Mouse (Mus musculus): ENCODE measurements around the gene Depdc5. TPM values are rescaled to one million over a fixed set of nuclear protein-coding genes. Genes with fewer than 3 reads are reported as not detected.

Gene Depdc5
- polyA plus RNA-seq, 1 experiment from 2014 or later = 26.1 TPM

DNA sequence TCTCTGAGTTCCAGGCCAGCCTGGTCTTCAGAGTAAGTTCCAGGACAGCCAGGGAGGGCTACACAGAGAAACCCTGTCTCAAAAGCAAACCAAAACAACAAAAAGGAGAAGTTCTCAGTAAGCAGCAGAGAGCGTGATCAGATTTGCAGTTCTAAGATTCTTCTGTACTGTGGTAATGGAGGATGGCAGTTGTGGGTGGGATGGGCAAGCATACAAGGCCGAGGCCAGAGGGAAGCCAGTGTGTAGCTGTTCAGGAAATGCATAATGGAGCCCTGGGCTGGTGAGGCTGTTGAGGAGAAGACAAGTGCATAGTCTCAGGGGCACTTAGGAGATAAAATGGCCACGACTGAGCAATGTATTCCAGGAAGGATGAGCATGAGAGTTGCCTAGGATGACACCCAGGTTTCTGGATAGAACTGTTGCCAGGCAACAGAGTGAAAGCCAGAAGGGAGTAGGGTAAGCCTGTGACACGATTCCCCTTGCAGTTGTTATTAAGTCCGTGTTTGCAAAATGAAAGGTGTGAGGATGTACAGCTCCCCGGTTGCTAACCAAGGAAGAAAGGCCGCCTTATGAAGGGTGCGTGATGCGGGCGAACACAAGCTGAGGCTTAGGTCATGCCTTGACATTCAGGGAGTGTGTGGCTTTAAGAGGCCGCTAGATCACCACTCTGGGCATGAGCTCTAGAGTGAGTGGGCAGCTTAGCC is 142.1 kb downstream of the Depdc5 start:
- H3K4me2 ChIP-seq = no peak overlapping the region
- H3K9me3 ChIP-seq = no peaks in the 10 kb centered on the region
- no peak overlapping the region for H3K9ac ChIP-seq
- 53% methylated on average over 11 of the region's 11 CpGs for WGBS
- H3K27ac ChIP-seq (replicated peaks) = peak overlapping the region; percentile 79
- H3K4me3 ChIP-seq = no peak overlapping the region
- H3K36me3 ChIP-seq = no peaks in the 10 kb centered on the region
- peaks cover 33% of the 10 kb centered on the region for H3K4me1 ChIP-seq (replicated peaks)
- H3K27me3 ChIP-seq = no peaks in the 10 kb centered on the region
- peak; percentile 49; the same call in 1 of the 2 replicates for ATAC-seq (ENCODE audit: low FRiP score, low read depth)

DNA sequence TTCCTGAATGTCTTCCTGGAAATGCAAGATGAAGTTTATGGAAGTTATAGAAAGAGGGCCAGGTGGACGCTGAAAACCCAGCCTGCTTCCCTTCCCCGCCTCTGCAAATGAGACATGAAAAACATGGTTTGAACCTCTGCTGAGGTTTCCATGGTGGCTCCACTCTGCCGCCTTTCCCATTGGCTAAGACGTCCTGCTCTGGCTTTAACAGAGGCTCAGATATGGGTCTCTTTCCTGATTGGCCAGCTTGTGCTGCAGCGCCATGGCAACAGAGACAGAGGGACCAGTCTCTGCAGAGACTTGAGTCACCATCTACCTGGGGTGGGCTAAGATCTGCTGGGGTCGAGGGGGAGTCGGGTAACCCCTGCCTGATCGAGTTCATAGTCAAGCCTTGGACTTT is 143.2 kb downstream of the Depdc5 start:
- H3K9ac ChIP-seq = no peak overlapping the region
- H3K9me3 ChIP-seq = no peaks in the 10 kb centered on the region
- H3K4me3 ChIP-seq = no peak overlapping the region
- H3K4me1 ChIP-seq (replicated peaks) = peaks cover 44% of the 10 kb centered on the region
- H3K27ac ChIP-seq (replicated peaks) = peak overlapping the region; percentile 79
- peak overlapping the region; percentile 18 for H3K4me2 ChIP-seq
- H3K36me3 ChIP-seq = no peaks in the 10 kb centered on the region
- ATAC-seq (ENCODE audit: low FRiP score, low read depth) = peak; percentile 82
- WGBS = 16% methylated on average over 8 of the region's 8 CpGs
- H3K27me3 ChIP-seq = no peaks in the 10 kb centered on the region

DNA sequence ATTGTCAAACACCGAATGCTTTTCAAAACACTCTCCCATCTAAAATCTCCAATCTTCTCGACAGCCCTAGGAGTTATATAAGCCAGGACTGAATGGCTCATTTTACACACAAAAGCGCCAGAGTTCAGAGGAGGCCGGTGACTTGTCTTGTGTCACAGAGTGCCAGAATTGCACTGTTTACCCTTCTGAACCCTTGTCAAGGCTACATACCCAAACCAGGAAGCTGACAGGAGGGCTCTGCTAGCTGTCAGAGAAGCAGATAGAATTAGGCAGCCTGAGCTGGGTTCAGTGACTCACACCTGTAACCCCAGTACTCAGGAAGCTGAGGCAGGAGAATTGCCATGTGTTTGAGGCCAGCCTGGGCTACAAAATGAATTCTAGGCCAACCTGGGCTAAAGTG is 143.9 kb downstream of the Depdc5 start:
- no peak for ATAC-seq (ENCODE audit: low FRiP score, low read depth)
- peaks cover 45% of the 10 kb centered on the region for H3K4me1 ChIP-seq (replicated peaks)
- no peak overlapping the region for H3K4me3 ChIP-seq

DNA sequence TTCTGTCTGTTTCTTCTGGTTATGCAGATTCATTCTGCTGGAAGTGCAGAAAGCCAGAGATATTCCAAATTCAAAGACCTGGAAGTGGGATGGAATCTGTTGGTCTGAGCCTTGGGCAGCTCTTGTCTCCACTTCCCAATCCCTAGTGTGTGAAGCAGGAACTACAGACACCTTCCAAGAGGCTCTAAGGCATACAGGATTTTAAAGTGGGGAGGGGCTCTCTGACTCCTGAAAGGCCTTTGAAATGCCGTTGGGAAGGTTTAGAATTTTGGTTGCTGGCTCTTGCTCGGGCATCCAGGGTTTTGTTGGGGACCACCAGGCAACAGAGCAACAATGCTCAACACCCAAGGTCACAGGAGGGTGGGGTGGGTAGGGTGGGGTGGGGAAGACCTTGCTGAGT is 145.8 kb downstream of the Depdc5 start:
- Histone ChIP-seq H3K9ac (no peak overlapping the region), H3K4me2 (no peak overlapping the region), H3K27me3 (no peaks in the 10 kb centered on the region), H3K9me3 (no peaks in the 10 kb centered on the region), H3K27ac (replicated peaks) (no peak overlapping the region), H3K36me3 (no peaks in the 10 kb centered on the region), H3K4me3 (no peak overlapping the region), H3K4me1 (replicated peaks) (peaks cover 45% of the 10 kb centered on the region)
- no peak for ATAC-seq (ENCODE audit: low FRiP score, low read depth)
- WGBS = 67% methylated on average over 2 of the region's 2 CpGs

More for the DNA sequence above, 143.9 kb downstream of the Depdc5 start:
- no peak overlapping the region for H3K4me2 ChIP-seq
- peak overlapping the region; percentile 79 for H3K27ac ChIP-seq (replicated peaks)
- H3K36me3 ChIP-seq = no peaks in the 10 kb centered on the region
- H3K9me3 ChIP-seq = no peaks in the 10 kb centered on the region
- no peak overlapping the region for H3K9ac ChIP-seq
- WGBS = 60% methylated on average over 4 of the region's 4 CpGs
- no peaks in the 10 kb centered on the region for H3K27me3 ChIP-seq

DNA sequence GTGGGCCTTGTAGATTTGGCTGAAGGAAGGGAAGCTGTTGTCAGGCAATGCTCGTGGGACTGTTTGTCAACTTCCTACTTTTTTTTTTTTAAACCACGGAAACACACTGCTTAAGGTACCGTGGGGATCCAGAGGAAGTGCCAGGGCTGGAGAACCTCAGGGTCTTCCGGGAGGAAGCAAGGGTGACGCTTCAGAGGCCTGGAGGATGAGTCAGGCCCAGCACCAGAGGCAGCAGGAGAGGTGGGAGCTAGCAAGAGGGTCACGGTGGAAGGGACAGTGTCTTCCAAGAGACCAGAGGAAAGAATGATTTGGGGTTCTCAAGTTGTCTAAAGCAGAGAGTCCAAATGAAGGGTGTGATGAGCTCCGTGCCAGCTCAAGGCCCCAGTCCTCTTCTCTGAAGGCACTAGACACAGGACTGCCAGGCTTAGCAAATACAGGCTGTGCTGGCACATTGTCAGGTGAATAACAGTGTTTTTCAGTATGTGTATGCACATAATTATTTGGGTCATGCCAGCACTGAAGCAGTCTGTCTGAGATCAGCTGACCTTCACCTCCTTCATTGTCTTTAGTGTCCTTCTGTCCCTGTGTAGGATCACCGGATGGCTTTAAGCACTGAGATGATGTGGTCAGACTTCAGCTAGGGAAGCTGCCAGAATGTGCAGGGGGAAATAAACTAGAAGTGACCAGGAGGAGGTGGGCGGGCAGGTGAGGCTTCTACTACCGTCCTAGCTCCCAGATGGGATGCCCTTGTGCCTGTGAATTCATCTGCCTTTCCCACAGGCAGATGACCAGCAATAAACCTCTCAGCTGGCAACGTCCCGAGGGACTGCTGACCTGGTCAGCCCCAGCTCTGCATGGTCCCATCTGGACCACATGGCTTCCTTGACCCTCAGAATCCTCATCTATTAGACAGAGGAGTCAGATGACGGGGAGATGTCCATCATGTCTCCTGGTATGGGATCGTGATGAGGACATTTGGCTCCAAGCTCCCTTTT is 146.6 kb downstream of the Depdc5 start:
- no peaks in the 10 kb centered on the region for H3K36me3 ChIP-seq
- H3K4me1 ChIP-seq (replicated peaks) = peaks cover 42% of the 10 kb centered on the region
- no peak for ATAC-seq (ENCODE audit: low FRiP score, low read depth)
- H3K9me3 ChIP-seq = no peaks in the 10 kb centered on the region
- H3K9ac ChIP-seq = no peak overlapping the region
- H3K4me3 ChIP-seq = no peak overlapping the region
- no peaks in the 10 kb centered on the region for H3K27me3 ChIP-seq
- WGBS = 73% methylated on average over 14 of the region's 14 CpGs
- peak overlapping the region; percentile 85 for H3K27ac ChIP-seq (replicated peaks)
- H3K4me2 ChIP-seq = no peak overlapping the region

DNA sequence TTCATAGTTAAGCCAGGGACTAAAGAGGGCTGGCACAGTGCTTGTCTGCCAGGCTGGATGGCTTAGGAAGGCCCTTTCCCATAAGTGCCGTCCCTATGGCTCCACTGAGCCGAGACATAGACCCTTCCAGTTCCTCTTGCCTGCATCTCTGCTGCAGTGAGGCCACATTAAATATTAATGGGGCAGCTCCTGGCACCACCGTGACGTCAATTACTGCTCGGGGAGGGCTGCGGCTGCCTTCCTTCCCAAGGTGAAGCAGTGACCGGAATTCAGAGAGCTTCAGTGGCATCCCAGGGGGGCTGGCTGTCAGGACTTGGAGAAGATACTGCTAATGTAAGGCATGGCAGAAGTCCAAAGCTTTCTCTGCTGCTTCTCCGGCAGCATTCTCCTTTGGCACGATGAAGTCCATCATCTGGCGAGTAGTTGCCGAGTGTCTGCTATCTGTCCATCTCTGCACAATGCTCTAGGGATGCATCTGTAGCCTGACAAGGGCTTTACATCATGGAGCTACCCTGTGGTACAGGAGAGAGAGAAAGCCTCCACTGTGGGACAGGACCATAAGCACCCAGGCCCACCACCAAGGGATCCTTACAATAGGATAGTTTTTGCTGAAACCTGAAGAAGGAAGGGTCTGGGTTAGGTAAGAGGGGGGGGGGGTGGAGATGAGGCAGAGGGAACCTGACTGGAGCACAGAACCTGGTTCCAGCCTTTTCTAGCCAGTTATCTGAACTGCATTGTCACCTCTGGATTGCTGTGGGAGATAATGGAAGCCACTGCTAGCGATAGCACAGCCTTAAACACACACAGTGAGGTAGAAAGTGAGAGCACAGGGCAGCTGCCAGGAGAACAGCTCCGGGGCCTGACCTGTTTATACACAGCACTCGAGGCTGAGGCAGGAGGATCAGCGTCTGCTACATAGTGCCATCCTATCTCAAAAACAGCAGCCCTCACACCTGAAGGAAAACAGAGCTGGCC is 147.9 kb downstream of the Depdc5 start:
- no peaks in the 10 kb centered on the region for H3K9me3 ChIP-seq
- peak; percentile 74 for ATAC-seq (ENCODE audit: low FRiP score, low read depth)
- H3K4me1 ChIP-seq (replicated peaks) = peaks cover 29% of the 10 kb centered on the region
- peak overlapping the region; percentile 25 for H3K4me2 ChIP-seq
- 22% methylated on average over 15 of the region's 15 CpGs for WGBS
- no peak overlapping the region for H3K4me3 ChIP-seq
- no peaks in the 10 kb centered on the region for H3K27me3 ChIP-seq
- H3K27ac ChIP-seq (replicated peaks) = peak overlapping the region; percentile 85
- H3K36me3 ChIP-seq = no peaks in the 10 kb centered on the region
- H3K9ac ChIP-seq = 0 out of 2 replicates have a peak overlapping the region, but pooled peaks have one; percentile 14

DNA sequence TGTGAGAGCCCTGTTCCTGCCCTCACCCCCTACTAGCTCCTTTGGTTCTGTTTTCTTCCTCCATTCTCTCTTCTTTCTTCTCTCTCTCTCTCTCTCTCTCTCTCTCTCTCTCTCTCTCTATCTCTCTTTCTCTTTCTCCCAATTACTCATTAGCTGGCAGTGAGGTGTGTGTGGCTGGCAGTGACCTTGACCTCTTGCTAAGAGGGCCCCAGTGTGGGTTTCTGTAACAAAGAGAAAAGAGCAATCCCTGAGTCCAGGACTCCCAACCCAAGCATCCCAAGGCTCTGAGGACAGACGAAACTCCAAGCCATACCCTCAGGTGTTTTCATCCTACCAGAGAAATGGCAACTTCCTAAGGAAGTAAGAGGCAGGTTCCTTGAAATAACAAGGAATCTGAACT is 150.6 kb downstream of the Depdc5 start:
- Histone ChIP-seq H3K4me3 (no peak overlapping the region), H3K27ac (replicated peaks) (no peak overlapping the region), H3K36me3 (no peaks in the 10 kb centered on the region), H3K4me1 (replicated peaks) (peaks cover 28% of the 10 kb centered on the region), H3K4me2 (no peak overlapping the region), H3K27me3 (no peaks in the 10 kb centered on the region), H3K9me3 (no peaks in the 10 kb centered on the region), H3K9ac (no peak overlapping the region)
- WGBS = 82% methylated on average over 1 of the region's 1 CpGs
- no peak for ATAC-seq (ENCODE audit: low FRiP score, low read depth)

DNA sequence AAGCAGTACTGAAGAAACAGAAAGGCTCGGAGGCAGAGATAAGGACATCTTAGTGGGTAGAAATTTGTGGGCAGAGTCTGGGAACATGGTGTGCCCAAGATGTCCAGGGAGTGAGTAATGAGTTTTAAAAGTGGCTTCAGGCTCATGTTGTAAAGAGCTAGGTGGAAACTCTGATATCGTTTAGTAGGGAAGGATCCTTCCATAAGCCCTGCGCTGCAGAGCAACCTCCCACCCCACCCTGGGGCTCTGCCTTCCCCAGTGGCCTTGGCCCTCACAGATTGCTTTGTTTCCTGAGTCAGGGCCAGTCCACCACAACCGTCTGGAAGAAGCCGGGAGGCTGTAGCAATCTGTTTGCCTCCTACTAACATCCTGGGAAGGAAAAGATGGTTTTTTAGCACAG is 152.1 kb downstream of the Depdc5 start:
- Histone ChIP-seq H3K36me3 (no peaks in the 10 kb centered on the region), H3K27me3 (no peaks in the 10 kb centered on the region), H3K27ac (replicated peaks) (no peak overlapping the region), H3K9me3 (no peaks in the 10 kb centered on the region), H3K4me1 (replicated peaks) (peaks cover 27% of the 10 kb centered on the region), H3K4me3 (no peak overlapping the region), H3K9ac (no peak overlapping the region), H3K4me2 (no peak overlapping the region)
- no peak for ATAC-seq (ENCODE audit: low FRiP score, low read depth)
- WGBS = 75% methylated on average over 5 of the region's 5 CpGs

DNA sequence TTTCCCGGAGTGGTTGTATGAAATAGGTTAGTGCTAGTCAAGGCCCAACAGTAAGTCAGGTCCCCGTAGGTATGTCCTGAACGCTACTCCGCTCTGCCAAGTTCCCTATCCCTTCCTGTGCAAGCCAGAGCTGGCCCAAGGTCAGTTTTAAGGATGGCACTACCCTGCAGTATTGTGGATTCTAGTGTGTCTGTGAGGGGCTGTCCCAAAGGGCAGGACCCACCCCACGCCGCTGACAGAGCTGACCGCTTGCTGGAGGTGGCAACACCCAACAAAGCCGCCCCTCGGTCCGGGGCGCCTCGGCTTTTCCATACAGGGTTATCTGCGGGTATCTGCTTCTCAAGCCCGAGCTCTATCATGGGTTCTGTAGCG is 154.7 kb downstream of the Depdc5 start:
- H3K9ac ChIP-seq = peak overlapping the region; percentile 71
- no peaks in the 10 kb centered on the region for H3K36me3 ChIP-seq
- peak overlapping the region; percentile 87 for H3K4me3 ChIP-seq
- H3K27me3 ChIP-seq = no peaks in the 10 kb centered on the region
- H3K9me3 ChIP-seq = no peaks in the 10 kb centered on the region
- ATAC-seq (ENCODE audit: low FRiP score, low read depth) = peak; percentile 74
- H3K4me2 ChIP-seq = peak overlapping the region; percentile 80
- H3K27ac ChIP-seq (replicated peaks) = peak overlapping the region; percentile 100
- WGBS = 3% methylated on average over 15 of the region's 15 CpGs
- H3K4me1 ChIP-seq (replicated peaks) = peaks cover 38% of the 10 kb centered on the region

DNA sequence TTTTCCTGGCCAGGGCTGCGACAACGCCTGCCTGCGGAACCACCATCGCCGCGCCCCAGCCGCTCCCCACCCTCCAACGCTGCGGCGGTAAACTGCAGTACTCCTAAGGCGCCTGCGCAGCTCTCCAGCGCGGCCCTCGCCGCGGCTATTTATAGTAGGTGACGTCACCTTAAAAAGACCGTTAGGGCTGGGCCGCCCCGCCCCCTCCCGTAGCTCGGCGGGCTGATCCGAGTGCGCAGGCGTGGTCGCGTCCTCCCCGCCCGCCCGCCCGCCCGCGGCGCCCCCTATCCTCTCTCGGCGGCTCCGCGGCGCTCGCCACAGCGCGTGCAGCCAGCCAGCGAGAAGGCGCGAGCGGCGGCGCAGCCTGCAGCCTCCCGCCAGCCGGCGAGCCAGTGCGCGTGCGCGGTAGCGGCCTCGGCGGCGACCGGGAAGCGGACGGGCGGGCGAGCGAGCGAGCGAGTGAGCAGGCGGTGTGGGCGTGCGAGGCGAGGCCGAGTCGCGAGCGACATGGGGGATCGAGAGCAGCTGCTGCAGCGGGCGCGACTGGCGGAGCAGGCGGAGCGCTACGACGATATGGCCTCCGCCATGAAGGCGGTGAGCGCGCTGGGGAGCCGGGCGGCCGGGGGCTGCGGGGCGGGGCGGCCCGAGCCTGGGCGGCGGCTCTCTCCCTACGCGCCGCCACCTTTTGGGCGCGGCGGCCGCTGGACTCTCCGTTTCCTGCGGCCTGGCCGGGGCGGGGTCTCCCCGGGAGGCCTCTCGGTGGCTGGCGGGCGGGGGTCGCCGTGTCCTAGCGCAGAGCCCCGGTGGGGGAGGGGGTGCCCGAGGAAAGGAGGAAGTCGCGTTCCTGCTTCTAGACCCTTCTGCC is 155.3 kb downstream of the Depdc5 start, which contains the start of gene Ywhah:
TSS of gene Ywhah (plus strand) at position 256 of the 865 bp plus-strand sequence.
- Histone ChIP-seq H3K27ac (replicated peaks) (peak within 1 kb of the TSS; percentile 100), H3K4me2 (peak within 1 kb of the TSS; percentile 80), H3K27me3 (no peaks in the 10 kb centered on the region), H3K36me3 (no peaks in the 10 kb centered on the region), H3K4me1 (replicated peaks) (peaks cover 44% of the 10 kb centered on the region), H3K9ac (peak within 1 kb of the TSS; percentile 97), H3K4me3 (peak within 1 kb of the TSS; percentile 87), H3K9me3 (no peaks in the 10 kb centered on the region)
- WGBS = under 1% methylated on average over 99 of the region's 121 CpGs
- ATAC-seq (ENCODE audit: low FRiP score, low read depth) = peak; percentile 97

Data from hindbrain, embryonic 15.5 days (tissue).